Mouse (Mus musculus): ENCODE data around the gene Rhod. TPM values are rescaled to one million over a fixed set of nuclear protein-coding genes. Genes with fewer than 3 reads are reported as not detected.
"Not testable (repeated sequence)": the region's sequence is repeated elsewhere in the genome, so short reads cannot be mapped to it uniquely, and the experiment has no call there.

The Rhod gene
- total RNA-seq, 2 experiments from 2014 or later: 1.4 to 3.5 TPM

- no peak for DNase-seq
These were observed 34.4 kb downstream of the Rhod start for GRCm38 (mm10) chr19:4404840-4405239.

GRCm38 (mm10) chr19:4398959-4399358 lies 40.3 kb downstream of the Rhod start:
- no peak for DNase-seq

GRCm38 (mm10) chr19:4398630-4398948 lies 40.6 kb downstream of the Rhod start:
- DNase-seq: no peak

DNA sequence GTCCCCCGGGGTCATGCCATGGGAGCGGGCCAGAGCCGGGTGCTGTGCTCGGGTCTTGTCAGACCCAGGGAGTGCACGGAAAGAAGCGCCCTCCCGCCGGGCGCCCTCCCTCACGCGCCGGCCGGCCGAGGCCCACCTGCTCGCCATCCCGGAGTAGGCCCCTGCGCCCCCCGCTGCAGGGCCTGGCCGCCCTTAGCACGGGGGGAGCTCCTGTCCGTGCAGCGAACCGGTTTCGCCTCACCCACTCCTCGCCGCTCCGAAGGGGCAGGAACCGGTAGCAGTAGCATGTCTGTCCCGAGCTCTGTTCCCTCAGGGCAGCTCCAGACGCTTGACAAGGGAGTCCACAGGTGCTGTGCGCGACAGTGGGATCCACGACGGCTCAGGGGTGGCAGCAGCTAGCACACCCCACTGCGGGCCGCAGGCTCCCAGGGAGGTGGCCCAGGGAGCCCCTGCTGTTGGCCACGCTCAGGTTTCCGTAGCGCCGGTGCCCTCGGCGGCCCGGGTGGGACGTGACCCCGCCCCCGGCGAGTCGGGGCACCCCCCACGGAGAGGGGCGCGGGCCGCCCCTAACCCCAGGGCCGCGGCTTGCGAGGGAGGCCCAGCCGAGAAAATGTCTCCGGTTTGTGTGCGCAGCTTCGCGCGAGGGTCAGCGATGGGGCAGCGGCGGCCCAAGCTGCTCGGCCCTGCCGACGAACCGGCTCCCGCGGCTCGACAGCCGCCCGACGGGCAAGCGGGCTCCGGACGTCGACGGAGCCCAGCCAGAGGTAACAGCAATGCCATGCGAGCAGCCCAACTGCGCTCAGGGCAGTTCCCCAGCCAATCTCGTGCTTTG lies 41.2 kb downstream of the Rhod start, which contains the start of gene Kdm2a:
Kdm2a (minus strand) TSS at position 488 of the 832 bp plus-strand sequence.
- DNase-seq: peak; percentile 56

GRCm38 (mm10) chr19:4396998-4397797 lies 42.0 kb downstream of the Rhod start:
- peak; percentile 96 for DNase-seq

DNA sequence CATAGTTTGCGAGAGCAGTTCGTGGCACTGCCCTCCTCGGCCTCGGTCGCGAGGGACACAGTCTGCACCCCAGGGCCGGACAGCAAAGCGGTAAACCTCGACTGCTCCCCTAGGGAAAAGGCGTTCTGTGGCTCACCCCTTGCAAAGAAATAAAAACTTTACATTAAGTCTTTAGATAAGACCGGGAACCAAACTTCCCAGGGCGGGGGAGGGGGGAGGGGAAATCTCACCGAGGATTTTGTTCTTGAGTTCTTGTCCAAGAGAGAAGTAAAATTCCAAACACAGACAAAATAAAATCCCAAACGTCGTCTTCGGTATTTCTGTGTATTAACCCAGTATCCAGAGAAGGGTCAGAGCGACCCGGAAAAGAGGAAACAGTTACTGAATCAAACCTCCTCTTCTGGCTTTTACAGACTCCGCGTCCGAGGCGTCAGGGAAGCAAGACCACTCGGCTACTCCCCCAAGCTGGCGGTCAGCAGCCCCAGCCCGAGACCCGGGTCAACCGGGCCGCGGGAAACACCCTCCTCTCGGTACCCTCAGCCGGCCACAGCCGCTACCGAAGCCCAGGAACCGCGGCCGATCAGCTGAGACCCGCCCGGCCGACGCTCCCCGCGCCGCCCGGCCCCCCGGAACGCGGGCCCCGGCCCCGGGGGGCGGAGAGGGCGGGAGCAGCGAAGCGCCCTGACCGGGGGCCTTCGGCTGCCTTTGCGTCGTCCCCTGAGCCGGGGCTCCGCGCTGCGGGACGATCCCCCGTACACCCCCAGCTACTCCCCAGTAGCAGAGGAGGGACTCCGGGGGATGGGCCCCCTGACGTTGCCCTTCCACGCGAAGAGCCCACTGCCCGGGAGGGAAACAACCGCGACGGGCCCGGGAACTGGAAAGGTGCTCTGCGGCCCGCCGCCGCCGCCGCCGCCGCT lies 42.9 kb downstream of the Rhod start:
- DNase-seq: peak; percentile 40

DNA sequence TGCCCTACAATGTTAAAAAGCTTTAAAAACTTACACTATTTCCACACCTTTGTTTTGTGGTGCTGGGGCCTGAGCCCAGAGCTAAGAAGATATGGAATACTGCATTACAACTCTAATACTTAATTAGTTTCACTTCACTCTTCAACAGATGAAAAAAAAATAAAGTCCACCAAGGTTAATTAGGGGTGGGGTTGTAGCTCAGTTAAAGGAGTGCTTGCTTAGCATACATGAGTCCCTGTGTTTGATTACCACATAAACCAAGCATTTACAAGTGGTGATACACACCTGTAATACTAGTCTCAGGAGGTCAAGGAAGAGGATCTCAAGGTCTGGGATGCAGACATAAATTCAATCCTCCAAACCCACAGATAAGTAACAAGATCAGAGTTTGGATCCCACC lies 52.0 kb downstream of the Rhod start:
- DNase-seq: no peak

DNA sequence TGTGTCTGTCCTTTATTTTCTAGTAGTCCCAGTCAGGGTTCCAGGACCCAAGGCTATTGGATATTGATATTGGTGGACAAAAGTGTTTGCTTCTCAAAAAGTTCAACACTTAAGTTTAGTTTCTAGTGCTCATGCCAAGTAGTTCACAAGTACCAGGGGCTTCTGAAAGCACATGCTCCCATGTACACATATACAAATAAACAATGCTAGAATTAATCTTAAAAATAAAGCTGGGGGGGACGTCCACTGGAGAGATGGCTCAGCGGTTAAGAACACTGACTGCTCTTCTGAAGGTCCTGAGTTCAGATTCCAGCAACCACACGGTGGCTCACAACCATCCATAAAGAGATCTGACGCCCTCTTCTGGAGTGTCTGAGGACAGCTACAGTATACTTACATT lies 54.2 kb downstream of the Rhod start:
- DNase-seq: no peak

DNA sequence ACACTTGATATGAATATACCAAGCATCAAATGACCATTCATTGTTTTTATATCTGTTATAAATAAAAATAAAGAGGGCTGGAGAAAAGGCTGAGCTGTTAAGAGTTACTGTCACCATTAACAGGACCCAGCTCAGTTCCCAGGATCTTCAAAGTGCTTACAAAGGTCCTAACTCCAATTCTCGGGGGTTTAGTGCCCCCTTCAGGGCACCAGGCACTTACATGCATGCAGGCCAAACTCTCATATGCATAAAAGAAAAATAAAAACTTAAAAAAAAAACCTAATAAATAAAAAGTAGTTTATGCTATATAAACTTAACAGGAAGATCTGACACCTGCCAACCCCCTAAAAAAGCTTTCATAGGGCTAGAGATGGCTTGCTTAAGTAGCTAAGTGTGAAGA lies 54.9 kb downstream of the Rhod start:
- no peak for DNase-seq

GRCm38 (mm10) chr19:4383306-4383705 lies 55.9 kb downstream of the Rhod start:
- DNase-seq: no peak

DNA sequence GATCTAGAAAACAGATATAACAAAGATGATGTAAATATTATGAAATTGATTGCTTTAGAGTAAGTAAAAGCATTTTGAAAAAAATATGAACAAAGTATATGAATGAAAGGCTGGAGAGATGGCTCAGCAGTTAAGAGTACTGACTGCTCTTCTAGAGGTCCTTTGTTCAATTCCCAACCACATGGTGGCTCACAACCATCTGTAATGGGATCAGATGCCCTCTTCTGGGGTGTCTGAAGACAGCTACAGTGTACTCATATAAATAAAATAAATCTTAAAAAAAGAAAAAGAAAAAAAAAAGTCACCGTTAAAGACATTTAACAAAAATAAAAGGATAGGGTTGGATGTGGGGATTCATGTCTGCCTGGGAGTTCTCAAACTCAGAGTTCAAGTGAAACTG lies 56.9 kb downstream of the Rhod start:
- not testable (repeated sequence) for DNase-seq

Other genes with a start within 250 kb of the Rhod start
- 1 to 10 TPM; 3.2 to 3.8 TPM for gene Tbc1d10c, start 248.1 kb downstream of the Rhod start, total RNA-seq (2021)
- 100 to 1,000 TPM; 339 to 348 TPM for gene Ppp1ca, start 247.4 kb downstream of the Rhod start, total RNA-seq (2021)
- gene Rad9a, start 237.8 kb downstream of the Rhod start, total RNA-seq (2021): 1 to 10 TPM; 4.1 to 6.0 TPM
- gene Clcf1, start 225.2 kb downstream of the Rhod start, total RNA-seq (2021): 1 to 10 TPM in 1 of 2 experiments, under 1 TPM in 1; 0.47 to 2.2 TPM
- not detected for gene AC109138.7, start 225.1 kb downstream of the Rhod start, total RNA-seq (2021)
- gene Pold4, start 207.5 kb downstream of the Rhod start, total RNA-seq (2021): 10 to 100 TPM; 26.1 to 31.9 TPM
- 1 to 10 TPM; 4.9 to 6.3 TPM for gene Ssh3, start 170.3 kb downstream of the Rhod start, total RNA-seq (2021)
- 1 to 10 TPM; 1.2 to 1.3 TPM for gene Ankrd13d, start 156.3 kb downstream of the Rhod start, total RNA-seq (2021)
- gene Grk2, start 133.2 kb downstream of the Rhod start, total RNA-seq (2021): 10 to 100 TPM; 28.1 to 41.2 TPM
- gene Kdm2a, start 41.1 kb downstream of the Rhod start, total RNA-seq (2021): 10 to 100 TPM; 37.8 to 51.9 TPM
- gene Syt12, start 38.0 kb upstream of the Rhod start, total RNA-seq (2021): 1 to 10 TPM; 1.2 to 1.7 TPM
- gene 2010003K11Rik, start 59.2 kb upstream of the Rhod start, total RNA-seq (2021): not detected
- 10 to 100 TPM; 12.7 to 18.1 TPM for gene Pcx, start 71.0 kb upstream of the Rhod start, total RNA-seq (2021)
- gene Lrfn4, start 176.2 kb upstream of the Rhod start, total RNA-seq (2021): 1 to 10 TPM; 5.1 to 7.1 TPM
- 10 to 100 TPM in 1 of 2 experiments, 1 to 10 TPM in 1; 8.8 to 10.1 TPM for gene Rce1, start 186.2 kb upstream of the Rhod start, total RNA-seq (2021)

Data from gastrocnemius, postnatal 10 days (tissue).